Mouse (Mus musculus): ENCODE results near the gene Itm2a.

The Itm2a gene

DNA sequence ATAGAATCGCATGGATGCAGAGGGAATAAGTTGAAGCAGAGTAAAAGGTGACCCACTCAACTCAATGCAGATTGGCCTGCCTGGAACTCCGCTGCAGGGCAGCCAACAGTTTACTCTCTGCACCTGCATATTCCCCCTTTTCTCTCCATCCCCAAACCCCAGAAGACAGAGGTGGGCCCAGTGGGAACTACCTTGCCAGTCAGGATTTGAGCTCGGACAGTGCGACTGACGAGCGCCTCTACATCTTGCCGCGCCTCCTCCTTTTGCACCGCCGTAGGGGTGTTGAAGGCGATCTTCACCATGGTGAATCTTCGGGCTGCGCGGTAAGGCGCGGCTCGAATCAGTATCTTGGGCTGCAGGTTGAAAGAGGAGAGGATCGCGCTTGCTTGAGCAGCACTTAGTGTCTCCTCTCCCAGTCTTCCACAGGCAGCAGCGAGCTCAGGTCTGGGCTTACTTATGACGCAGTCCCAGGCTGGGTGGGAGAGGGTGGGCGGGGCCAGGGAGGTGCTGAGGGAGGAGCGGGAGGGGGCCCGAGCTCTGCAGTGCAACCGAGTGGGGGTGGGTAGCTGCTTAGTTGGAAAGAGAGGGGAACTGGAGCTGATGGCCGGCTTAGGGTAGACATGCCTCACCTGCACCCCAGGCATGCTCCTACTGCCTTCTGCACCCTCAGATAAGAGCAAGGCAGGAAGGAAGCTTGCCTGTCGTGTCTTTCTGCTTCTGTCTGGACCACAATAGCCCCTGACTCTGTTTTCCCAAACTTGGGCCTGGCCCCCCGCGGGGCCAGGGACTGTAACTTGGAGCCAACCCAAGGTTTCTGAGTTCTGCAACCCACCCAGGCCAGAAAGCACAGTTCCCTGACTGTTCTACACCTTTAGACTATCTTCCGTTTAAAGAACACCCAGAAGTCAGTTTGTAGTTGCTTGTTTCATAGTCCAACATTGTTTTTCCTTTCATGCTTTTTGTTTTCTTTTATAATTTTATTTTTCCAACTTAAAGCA, at the start of gene Itm2a:
Gene Itm2a, minus strand, starts transcription at position 462 of the 998 bp plus-strand sequence.
- DNase-seq (ENCODE audit: low spot score), result no peak

- DNase-seq (ENCODE audit: low spot score), result no peak
Observed at GRCm38 (mm10) chrX:107435887-107436286, 32.7 kb upstream of the Itm2a start.

DNA sequence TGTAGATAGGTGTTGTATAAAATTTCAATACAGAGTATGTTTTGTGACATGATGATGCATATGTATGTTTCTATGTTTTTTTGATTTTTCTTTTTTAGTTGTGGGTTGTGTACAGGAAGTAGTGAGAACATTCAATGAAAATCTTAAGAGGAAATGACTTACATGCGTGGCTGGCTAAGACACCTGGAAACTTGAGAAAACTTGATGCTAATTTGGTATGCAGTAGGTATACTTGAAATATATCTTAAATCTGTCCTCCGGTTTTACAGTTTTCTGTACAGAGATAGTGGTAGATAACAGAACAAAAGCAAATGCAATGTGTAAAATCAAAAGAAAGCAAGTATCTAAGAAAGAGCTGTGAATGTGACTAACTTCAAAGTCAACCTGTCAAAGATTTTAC, 18.1 kb upstream of the Itm2a start:
- DNase-seq (ENCODE audit: low spot score), result no peak

GRCm38 (mm10) chrX:107417345-107417744, 14.2 kb upstream of the Itm2a start:
- DNase-seq (ENCODE audit: low spot score), result no peak

- DNase-seq (ENCODE audit: low spot score), result no peak
Observed at GRCm38 (mm10) chrX:107415999-107416398, 12.8 kb upstream of the Itm2a start.

DNA sequence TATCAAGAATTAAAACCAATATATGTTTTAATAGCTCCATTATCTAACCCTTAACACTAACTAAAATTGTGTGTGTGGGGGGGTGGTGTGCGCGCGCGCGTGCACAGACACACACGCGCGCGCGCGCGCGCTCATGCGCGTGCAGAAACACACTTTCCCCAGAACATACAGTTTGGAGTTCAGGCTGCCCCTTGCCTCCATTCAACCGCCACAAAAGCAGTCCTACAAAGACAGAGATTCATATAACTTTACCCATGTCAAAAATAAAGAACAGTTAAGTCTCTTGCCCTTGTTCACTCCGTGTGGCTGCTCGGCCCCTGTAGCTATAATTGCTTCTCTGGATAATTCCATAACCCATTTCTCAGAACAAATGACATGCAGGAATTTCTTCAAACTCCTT, 695 bp downstream of the Itm2a start:
- DNase-seq (ENCODE audit: low spot score), result no peak

DNA sequence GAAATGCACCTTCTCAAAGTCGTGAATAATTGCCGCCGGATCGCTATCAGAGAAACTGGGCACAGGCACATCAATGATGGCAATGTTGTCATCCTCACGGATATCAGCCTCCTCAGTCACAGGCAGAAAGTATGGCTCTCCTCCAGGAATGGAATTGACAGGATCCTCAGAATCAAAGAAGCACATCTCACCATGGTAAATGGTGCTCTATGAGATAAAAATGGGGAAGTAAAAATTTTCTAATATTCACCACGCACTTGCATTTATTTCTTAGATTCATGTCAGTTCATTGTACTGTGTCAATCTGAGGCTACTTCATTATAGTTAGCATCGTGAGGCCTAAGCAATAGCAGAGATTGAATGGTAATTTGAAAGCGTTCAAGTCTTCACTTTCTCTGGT, 4.1 kb downstream of the Itm2a start:
- DNase-seq (ENCODE audit: low spot score), result no peak

DNA sequence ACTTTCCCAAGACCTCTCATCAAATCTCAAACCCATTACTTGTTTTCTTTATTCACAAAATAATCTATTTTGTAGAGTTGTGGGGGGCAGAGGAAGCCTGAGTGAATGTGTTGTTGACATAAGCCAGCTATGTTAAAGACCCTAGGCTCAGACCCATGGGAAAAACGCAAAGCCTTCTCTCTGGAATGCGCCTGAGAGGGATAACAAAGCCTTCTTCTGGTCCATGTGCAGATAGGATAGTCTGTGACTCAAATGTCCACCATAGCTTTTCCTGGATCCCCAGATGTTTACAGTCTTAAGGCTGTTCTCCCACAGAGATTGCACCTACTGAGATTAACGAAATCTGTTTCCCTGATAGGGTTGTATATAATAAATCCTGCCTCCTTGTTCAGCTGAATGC, 9.9 kb downstream of the Itm2a start:
- no peak for DNase-seq (ENCODE audit: low spot score)

DNA sequence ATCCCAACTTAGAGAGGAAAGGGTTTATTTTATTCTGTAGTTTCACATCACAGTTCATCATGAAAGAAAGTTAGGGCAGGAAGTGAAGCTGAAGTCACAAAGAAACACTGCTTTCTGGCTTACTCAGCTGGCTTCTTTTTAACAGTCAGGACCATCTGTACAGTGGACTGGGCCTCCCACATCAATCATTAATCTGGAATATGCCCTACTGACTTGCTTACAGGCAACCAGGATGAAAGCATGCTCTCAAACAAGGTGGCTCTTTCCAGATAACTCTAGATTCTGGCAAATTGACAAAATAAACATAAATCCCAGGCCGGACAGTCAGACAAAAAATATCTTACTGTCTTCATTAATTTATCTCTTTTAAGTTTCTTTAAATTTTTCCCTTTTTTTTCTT, 27.8 kb downstream of the Itm2a start:
- no peak for DNase-seq (ENCODE audit: low spot score)

All from adipocyte (in vitro differentiated cells).